Mouse (Mus musculus) neural tube, embryonic 11.5 days (tissue): ENCODE measurements at regions not wholly inside any gene's neighbourhood (a gene's known extent, or its start where the extent isn't known, plus 50 kb on each side); places are given as distances from the start of the nearest gene placed in this dataset.
A peak's percentile ranks its signal among the peaks of the same experiment; 100 is the strongest.

Experiments
- ATAC-seq: fragments of 200-750 bp; cut with Nextera tagmentation; 2 replicates; pipeline ENCODE4 v1.8.0; 2017; ENCODE audit warnings: moderate number of reproducible peaks, mild to moderate bottlenecking, moderate TSS enrichment, moderate library complexity; ENCODE audit not compliant: insufficient read depth, low FRiP score, low TSS enrichment
- DNase-seq: peaks from one replicate; pipeline ENCODE4 v3.0.0-alpha.2; 2015; ENCODE audit warnings: low spot score
- H3K27ac ChIP-seq: fragments of 300-500 bp; sonication (generic); 2 replicates; pipeline ENCODE4 v1.5.1; 2014; ENCODE audit warnings: low read depth, mild to moderate bottlenecking, low read length
- H3K27me3 ChIP-seq: fragments of 300-500 bp; sonication (generic); 2 replicates; pipeline ENCODE4 v1.6.1; 2014; ENCODE audit warnings: mild to moderate bottlenecking, low read length, mixed read lengths; ENCODE audit not compliant: control insufficient read depth, insufficient read depth
- H3K36me3 ChIP-seq: fragments of 300-500 bp; sonication (generic); 2 replicates; pipeline ENCODE4 v1.6.1; 2014; ENCODE audit warnings: mild to moderate bottlenecking, low read length, moderate library complexity, mixed read lengths; ENCODE audit not compliant: control insufficient read depth, insufficient read depth
- H3K4me1 ChIP-seq: fragments of 300-500 bp; sonication (generic); 2 replicates; pipeline ENCODE4 v1.6.1; 2014; ENCODE audit warnings: low read length, mixed read lengths; ENCODE audit not compliant: control insufficient read depth, insufficient read depth
- H3K4me2 ChIP-seq: fragments of 300-500 bp; sonication (generic); 2 replicates; pipeline ENCODE4 v1.6.1; 2014; ENCODE audit warnings: low read depth, mild to moderate bottlenecking, moderate library complexity
- H3K4me3 ChIP-seq: fragments of 300-500 bp; sonication (generic); 2 replicates; pipeline ENCODE4 v1.5.1; 2014; ENCODE audit warnings: low read depth, low read length
- H3K9ac ChIP-seq: fragments of 300-500 bp; sonication (generic); 2 replicates; pipeline ENCODE4 v1.6.1; 2014; ENCODE audit warnings: mild to moderate bottlenecking, low read length
- H3K9me3 ChIP-seq: fragments of 300-500 bp; sonication (generic); 2 replicates; pipeline ENCODE4 v1.6.1; 2016; ENCODE audit warnings: low read length; ENCODE audit not compliant: control insufficient read depth
- WGBS: fragments of 180-500 bp; shearing (Covaris S2); extraction: QIAGEN DNeasy Blood & Tissue Kit; methylation state at CpG from one replicate; pipeline ENCODE4 v1.1.7; 2014; 5-methylcytosine and 5-hydroxymethylcytosine counted together

DNA sequence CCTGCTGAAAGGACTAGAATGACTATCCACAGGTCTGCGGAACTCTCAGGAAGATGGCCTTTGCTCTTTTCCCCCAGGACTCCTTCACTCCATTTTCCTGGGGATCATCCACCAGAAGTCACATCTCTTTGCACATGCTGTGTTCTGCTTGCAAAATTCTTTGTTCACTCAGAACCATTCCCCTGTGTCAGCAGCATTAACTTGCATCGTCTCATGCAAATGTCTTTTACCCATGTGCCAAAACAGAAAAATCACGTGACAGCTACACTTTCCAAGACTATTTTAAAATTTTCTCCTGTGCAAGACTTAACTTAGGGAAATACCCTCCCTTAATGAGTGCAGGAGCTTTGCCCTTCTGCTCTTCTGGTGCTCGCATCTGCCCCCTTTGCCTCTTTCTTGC is 306.2 kb upstream of the Sox11 start:
- 87% methylated on average over 4 of the region's 4 CpGs for WGBS

GRCm38 (mm10) chr12:27646497-27647307 is 304.3 kb upstream of the Sox11 start:
- Histone ChIP-seq H3K27me3 (no peaks in the 10 kb centered on the region), H3K9ac (no peak overlapping the region), H3K9me3 (no peaks in the 10 kb centered on the region), H3K4me2 (no peak overlapping the region), H3K27ac (no peak overlapping the region), H3K4me3 (no peak overlapping the region), H3K4me1 (no peaks in the 10 kb centered on the region), H3K36me3 (no peaks in the 10 kb centered on the region)
- WGBS = 77% methylated on average over 11 of the region's 11 CpGs
- ATAC-seq = no peak
- no peak for DNase-seq

More for the DNA sequence above, 306.2 kb upstream of the Sox11 start:
- DNase-seq (no peak), ATAC-seq (no peak)
- no peak overlapping the region for H3K4me3 ChIP-seq
- no peak overlapping the region for H3K9ac ChIP-seq
- H3K4me1 ChIP-seq = no peaks in the 10 kb centered on the region
- H3K9me3 ChIP-seq = no peaks in the 10 kb centered on the region
- H3K27ac ChIP-seq = no peak overlapping the region
- H3K4me2 ChIP-seq = no peak overlapping the region
- H3K36me3 ChIP-seq = no peaks in the 10 kb centered on the region
- no peaks in the 10 kb centered on the region for H3K27me3 ChIP-seq

DNA sequence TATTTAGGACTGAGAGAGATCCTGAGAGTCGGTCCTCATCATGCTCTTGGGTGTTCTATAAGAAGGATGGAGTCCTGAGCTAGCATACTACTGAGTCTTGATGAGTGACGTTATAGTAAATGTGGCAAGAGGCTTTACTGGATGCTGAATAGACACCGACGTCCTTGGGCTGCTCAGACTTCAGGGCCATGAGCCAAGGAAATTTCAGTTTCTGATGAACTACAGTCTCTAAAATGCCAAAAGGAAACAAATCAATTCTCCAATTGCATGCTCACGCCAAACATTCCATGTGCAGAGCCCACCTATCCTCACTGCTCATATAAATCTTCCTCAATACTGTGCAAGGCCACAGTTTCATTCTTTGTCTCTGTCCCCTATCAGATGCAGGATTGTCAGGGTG is 277.2 kb upstream of the Sox11 start:
- DNase-seq (no peak), ATAC-seq (no peak)
- no peaks in the 10 kb centered on the region for H3K4me1 ChIP-seq
- H3K9me3 ChIP-seq = no peaks in the 10 kb centered on the region
- H3K9ac ChIP-seq = no peak overlapping the region
- no peak overlapping the region for H3K4me2 ChIP-seq
- no peaks in the 10 kb centered on the region for H3K27me3 ChIP-seq
- no peak overlapping the region for H3K27ac ChIP-seq
- no peak overlapping the region for H3K4me3 ChIP-seq
- WGBS = 75% methylated on average over 5 of the region's 5 CpGs
- no peaks in the 10 kb centered on the region for H3K36me3 ChIP-seq

- Histone ChIP-seq H3K9me3 (no peaks in the 10 kb centered on the region), H3K4me1 (no peaks in the 10 kb centered on the region), H3K4me2 (no peak overlapping the region), H3K36me3 (no peaks in the 10 kb centered on the region), H3K4me3 (no peak overlapping the region), H3K27me3 (no peaks in the 10 kb centered on the region), H3K27ac (no peak overlapping the region), H3K9ac (no peak overlapping the region)
- ATAC-seq = no peak
- DNase-seq = no peak
- 70% methylated on average over 1 of the region's 1 CpGs for WGBS
These were observed 261.8 kb upstream of the Sox11 start for GRCm38 (mm10) chr12:27604061-27604679.

GRCm38 (mm10) chr12:27599149-27599548 is 256.8 kb upstream of the Sox11 start:
- Histone ChIP-seq H3K4me3 (no peak overlapping the region), H3K36me3 (no peaks in the 10 kb centered on the region), H3K9me3 (no peaks in the 10 kb centered on the region), H3K9ac (no peak overlapping the region), H3K27me3 (no peaks in the 10 kb centered on the region), H3K27ac (no peak overlapping the region), H3K4me1 (no peaks in the 10 kb centered on the region), H3K4me2 (no peak overlapping the region)
- 34% methylated on average over 8 of the region's 8 CpGs for WGBS
- no peak for ATAC-seq
- DNase-seq = peak; percentile 78

GRCm38 (mm10) chr12:27597878-27598277 is 255.5 kb upstream of the Sox11 start:
- H3K36me3 ChIP-seq = no peaks in the 10 kb centered on the region
- ATAC-seq (no peak), DNase-seq (no peak)
- no peak overlapping the region for H3K27ac ChIP-seq
- no peaks in the 10 kb centered on the region for H3K9me3 ChIP-seq
- H3K4me2 ChIP-seq = no peak overlapping the region
- no peaks in the 10 kb centered on the region for H3K4me1 ChIP-seq
- no peak overlapping the region for H3K9ac ChIP-seq
- 62% methylated on average over 7 of the region's 7 CpGs for WGBS
- H3K27me3 ChIP-seq = no peaks in the 10 kb centered on the region
- no peak overlapping the region for H3K4me3 ChIP-seq

GRCm38 (mm10) chr12:27597322-27597721 is 254.9 kb upstream of the Sox11 start:
- H3K4me2 ChIP-seq = no peak overlapping the region
- H3K27ac ChIP-seq = no peak overlapping the region

GRCm38 (mm10) chr12:27595576-27595975 is 253.2 kb upstream of the Sox11 start:
- no peaks in the 10 kb centered on the region for H3K27me3 ChIP-seq
- DNase-seq (no peak), ATAC-seq (no peak)
- H3K4me3 ChIP-seq = no peak overlapping the region
- no peaks in the 10 kb centered on the region for H3K9me3 ChIP-seq
- no peak overlapping the region for H3K4me2 ChIP-seq
- no peak overlapping the region for H3K27ac ChIP-seq
- WGBS = 82% methylated on average over 2 of the region's 2 CpGs
- no peaks in the 10 kb centered on the region for H3K4me1 ChIP-seq
- no peaks in the 10 kb centered on the region for H3K36me3 ChIP-seq
- no peak overlapping the region for H3K9ac ChIP-seq

More at GRCm38 (mm10) chr12:27597322-27597721, 254.9 kb upstream of the Sox11 start:
- ATAC-seq = no peak
- DNase-seq = no peak
- Histone ChIP-seq H3K4me1 (no peaks in the 10 kb centered on the region), H3K9me3 (no peaks in the 10 kb centered on the region), H3K36me3 (no peaks in the 10 kb centered on the region), H3K9ac (no peak overlapping the region), H3K27me3 (no peaks in the 10 kb centered on the region), H3K4me3 (no peak overlapping the region)
- 59% methylated on average over 3 of the region's 3 CpGs for WGBS

- Histone ChIP-seq H3K36me3 (no peaks in the 10 kb centered on the region), H3K4me1 (no peaks in the 10 kb centered on the region), H3K27me3 (no peaks in the 10 kb centered on the region), H3K4me2 (no peak overlapping the region), H3K27ac (no peak overlapping the region), H3K4me3 (no peak overlapping the region), H3K9me3 (no peaks in the 10 kb centered on the region), H3K9ac (no peak overlapping the region)
- ATAC-seq (no peak), DNase-seq (no peak)
- WGBS = 76% methylated on average over 1 of the region's 1 CpGs
These were observed 251.1 kb upstream of the Sox11 start for GRCm38 (mm10) chr12:27593436-27593835.
